Mouse (Mus musculus): ENCODE measurements around the gene Il11. TPM values are rescaled to one million over a fixed set of nuclear protein-coding genes. Genes with fewer than 3 reads are reported as not detected.
"Not testable (repeated sequence)": the region's sequence is repeated elsewhere in the genome, so short reads cannot be mapped to it uniquely, and the experiment has no call there.

Gene Il11
- not detected for total RNA-seq (2022)

DNA sequence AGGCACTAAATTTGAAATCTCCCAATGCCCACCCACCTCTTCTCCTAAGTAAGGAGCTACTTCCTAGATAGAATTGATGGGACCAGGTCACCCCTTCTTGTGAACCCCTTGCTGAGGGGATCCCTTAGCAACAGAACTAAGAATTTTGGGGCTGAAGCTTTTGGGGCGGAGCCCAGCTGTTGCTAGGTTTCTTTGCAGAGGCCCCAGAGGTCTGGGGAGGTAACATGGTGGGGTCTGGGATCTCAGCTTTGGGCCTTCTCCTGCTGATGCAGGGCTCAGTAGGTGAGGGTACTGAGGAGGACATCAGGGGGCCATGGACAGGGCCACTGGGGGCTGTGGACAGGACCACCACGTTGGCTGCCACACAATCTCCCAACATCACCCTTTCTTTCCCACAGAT is at the start of gene Il11, which contains the start of gene Tmem190:
Gene Il11 (minus strand): TSS at position 101 of the 400 bp plus-strand sequence.
Gene Tmem190 (plus strand): TSS at position 179 of the 400 bp plus-strand sequence.
- no peak for DNase-seq (ENCODE audit: low spot score in 2 of 2)

GRCm38 (mm10) chr7:4830476-4830875 is 47.8 kb upstream of the Il11 start:
- DNase-seq (ENCODE audit: low spot score in 2 of 2) = no peak

GRCm38 (mm10) chr7:4825365-4825764 is 42.7 kb upstream of the Il11 start:
- DNase-seq (ENCODE audit: low spot score in 2 of 2) = no peak

DNA sequence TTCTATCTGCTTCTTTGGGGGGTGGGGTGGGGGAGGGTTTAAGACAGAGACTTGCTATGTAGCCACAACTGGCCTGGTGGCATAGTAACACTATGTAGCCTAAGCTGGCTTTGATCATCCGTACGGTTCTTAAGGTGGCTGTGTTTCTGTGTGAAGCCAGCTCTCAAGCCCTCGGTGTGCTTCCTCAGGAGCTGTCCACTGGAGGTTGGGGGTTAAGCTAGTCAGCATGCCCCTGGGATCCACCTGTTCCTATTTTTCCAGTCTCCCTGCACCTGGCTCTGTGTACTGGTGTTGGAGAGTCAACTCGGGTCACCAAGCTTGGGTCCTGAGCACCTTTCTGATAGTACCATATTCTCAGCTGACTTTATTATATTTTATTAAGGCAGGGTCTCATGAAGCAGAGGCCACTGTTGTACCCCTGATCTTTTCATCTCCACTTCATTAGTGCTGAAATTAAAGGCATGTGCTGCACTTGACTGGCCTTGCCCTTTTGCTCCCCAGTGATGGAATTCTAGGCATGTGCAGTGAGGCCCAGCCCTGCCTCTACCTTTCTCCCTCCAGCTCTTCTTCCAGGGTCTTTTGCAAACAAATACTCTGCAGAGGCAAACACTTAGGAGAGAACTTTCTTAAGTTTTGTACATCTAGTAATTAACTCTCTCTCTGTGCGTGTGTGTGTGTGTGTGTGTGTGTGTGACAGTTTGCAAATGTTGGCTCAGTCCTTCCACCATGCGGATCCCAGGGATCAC is 39.7 kb upstream of the Il11 start:
- no peak for DNase-seq (ENCODE audit: low spot score in 2 of 2)

- DNase-seq (ENCODE audit: low spot score in 2 of 2) = no peak
Observed at GRCm38 (mm10) chr7:4821690-4822089, 39.0 kb upstream of the Il11 start.

DNA sequence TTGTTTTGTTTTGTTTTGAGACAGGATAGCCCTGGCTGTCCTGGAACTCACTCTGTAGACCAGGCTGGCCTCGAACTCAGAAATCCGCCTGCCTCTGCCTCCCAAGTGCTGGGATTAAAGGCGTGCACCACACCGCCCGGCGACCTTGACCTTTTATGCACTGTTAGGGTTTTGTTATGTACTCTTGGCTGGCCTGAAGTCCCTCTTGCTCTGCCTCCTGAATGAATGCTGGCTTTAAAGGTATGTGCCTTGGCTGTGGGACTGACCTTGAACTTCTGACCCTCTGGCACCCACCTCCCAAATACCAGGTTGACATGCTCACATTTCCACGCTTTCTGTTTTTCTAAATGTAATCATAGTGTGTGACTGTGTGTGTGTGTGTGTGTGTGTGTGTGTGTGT is 38.3 kb upstream of the Il11 start:
- DNase-seq (ENCODE audit: low spot score in 2 of 2) = not testable (repeated sequence)

DNA sequence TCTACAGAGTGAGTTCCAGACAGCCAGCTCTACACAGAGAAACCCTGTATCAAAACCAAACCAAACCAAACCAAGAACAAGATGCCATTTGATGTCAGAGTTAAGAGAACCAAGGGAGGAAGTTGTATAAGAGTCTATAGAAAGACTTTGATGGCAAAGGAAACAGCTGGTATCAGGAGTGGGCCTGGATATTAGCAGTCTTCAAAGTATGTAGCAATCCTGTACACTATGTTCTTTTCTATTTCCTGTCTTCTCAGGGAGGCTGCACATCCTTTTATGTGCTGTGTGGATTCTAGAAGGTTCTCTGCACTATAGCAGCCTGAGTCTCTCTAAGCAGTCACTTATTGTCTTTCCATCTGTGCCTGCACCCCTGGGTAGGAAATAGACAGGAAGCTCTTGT is 33.9 kb upstream of the Il11 start:
- DNase-seq (ENCODE audit: low spot score in 2 of 2) = no peak

- DNase-seq (ENCODE audit: low spot score in 2 of 2) = no peak
Observed at GRCm38 (mm10) chr7:4813105-4813791, 30.6 kb upstream of the Il11 start.

GRCm38 (mm10) chr7:4812303-4813104 is 29.8 kb upstream of the Il11 start, which contains the start of gene Ube2s:
Gene Ube2s, minus strand, starts transcription at chr7:4812590.
- peak; percentile 95 to 98 for DNase-seq (ENCODE audit: low spot score in 2 of 2)

GRCm38 (mm10) chr7:4811842-4812302 is 29.2 kb upstream of the Il11 start:
- DNase-seq (ENCODE audit: low spot score in 2 of 2) = no peak

- not testable (repeated sequence) for DNase-seq (ENCODE audit: low spot score in 2 of 2)
Observed at GRCm38 (mm10) chr7:4811131-4811530, 28.5 kb upstream of the Il11 start.

GRCm38 (mm10) chr7:4806716-4807115 is 24.1 kb upstream of the Il11 start:
- DNase-seq (ENCODE audit: low spot score in 2 of 2) = no peak

GRCm38 (mm10) chr7:4802247-4802646 is 19.6 kb upstream of the Il11 start:
- DNase-seq (ENCODE audit: low spot score in 2 of 2) = no peak

GRCm38 (mm10) chr7:4795767-4796433 is 13.2 kb upstream of the Il11 start:
- no peak for DNase-seq (ENCODE audit: low spot score in 2 of 2)

DNA sequence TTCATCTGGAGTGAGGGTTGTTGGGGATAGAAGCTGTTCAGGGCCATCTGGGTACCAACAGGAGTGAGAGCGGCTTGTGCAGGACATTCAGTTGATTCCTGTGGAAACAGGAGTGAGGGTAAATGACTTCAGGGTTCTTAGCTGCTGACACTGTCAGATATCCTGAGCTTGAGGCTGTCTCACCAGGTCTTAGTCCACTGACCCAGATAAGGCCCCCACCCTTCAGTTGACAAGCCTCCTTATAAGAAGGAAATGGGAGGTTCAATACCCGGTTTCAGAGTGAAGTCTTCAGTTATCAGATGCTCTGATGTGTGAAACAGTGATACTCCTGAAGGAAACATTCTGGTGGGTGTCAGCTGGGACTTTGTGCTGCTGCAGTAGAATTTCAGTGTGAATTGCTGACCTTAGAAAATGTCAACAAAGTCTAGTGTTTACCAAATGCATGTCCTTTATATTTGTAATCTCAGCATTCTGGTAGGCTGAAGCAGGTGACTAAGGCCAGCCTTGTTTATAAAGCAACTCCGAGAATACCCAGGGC is 12.0 kb upstream of the Il11 start:
- DNase-seq (ENCODE audit: low spot score in 2 of 2) = no peak

- no peak for DNase-seq (ENCODE audit: low spot score in 2 of 2)
Observed at GRCm38 (mm10) chr7:4793674-4794073, 11.0 kb upstream of the Il11 start.

DNA sequence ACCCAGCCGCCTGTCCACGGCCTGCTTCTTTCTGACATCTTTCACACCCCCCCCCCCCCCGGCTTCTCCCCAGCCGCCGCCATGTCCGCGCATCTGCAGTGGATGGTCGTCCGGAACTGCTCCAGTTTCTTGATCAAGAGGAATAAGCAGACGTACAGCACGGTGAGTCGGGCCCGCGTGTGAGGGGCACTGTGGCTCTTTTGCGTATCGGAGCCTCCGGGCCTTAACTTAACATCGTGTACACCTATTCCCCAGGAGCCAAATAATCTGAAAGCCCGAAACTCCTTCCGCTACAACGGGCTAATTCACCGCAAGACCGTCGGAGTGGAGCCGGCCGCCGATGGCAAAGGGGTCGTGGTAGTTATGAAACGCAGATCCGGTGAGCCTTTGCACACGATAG is 10.6 kb upstream of the Il11 start:
- DNase-seq (ENCODE audit: low spot score in 2 of 2) = not testable (repeated sequence)

DNA sequence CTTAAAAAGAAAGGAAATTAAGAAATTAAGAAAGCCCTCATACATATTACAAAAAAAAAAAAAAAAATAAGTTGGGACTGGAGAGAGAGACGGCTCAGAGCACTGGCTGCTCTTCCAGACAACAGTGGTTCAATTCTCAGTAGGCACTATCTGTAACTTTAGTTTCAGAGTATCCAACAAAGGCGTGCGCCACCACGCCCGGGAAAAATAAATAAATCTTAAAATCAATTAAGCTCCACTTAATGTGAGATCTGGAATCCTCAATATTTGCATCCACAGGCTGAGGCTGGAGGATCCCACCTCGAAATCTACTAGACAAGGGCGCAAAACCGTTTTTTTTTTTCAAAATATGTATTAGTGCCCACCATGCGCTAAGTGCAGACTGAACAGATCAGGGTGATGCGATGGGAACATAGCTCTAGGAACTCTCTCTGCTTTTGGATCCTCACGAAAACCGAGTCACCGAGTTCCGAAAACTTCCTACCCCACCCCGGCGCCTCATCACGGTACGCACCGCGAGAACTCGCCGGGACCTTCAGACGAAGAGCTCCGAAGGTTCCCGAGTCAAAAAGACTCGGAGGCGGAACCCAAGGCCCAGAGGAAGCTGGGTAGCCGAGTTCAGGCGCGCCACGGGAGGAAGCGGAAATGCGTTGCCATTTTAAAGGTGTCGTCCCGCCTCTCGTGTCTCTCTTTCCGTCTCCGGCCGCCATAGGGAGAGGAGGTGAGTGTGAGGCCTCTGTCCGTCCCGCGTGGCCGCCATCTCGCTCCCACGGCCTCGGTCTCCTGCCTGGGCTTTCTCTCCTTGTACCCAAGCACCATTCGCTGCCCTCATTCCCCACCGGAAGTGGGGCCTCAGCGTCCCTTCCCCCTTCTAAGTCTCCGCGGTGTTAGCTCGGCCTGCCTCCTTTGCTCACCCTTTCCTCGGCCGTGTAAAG is 9.9 kb upstream of the Il11 start, which contains the start of gene Rpl28:
Gene Rpl28 (plus strand): TSS at position 597 of the 935 bp plus-strand sequence.
- peak; percentile 87 to 92 for DNase-seq (ENCODE audit: low spot score in 2 of 2)

- peak; percentile 55 to 57 for DNase-seq (ENCODE audit: low spot score in 2 of 2)
Observed at GRCm38 (mm10) chr7:4789436-4789935, 6.8 kb upstream of the Il11 start, which contains the start of gene Tmem238. Gene Tmem238, minus strand, starts transcription at chr7:4789656.

Data from gastrocnemius, adult 8-10 months (tissue).